Mouse (Mus musculus): ENCODE results near the gene Aldh1a3. TPM values are rescaled to one million over a fixed set of nuclear protein-coding genes. Genes with fewer than 3 reads are reported as not detected.

The Aldh1a3 gene
- 0.73 and 0.78 TPM in 2 replicates for polyA plus RNA-seq (2015; fragmentation: Nextera tagmentation; extraction: Ambion mirVana)

- ATAC-seq (ENCODE audit: low read depth), result peak; percentile 56; the same call in 1 of the 2 replicates
- H3K27me3 ChIP-seq (ENCODE audit: control insufficient read depth, insufficient read depth, low read depth, low read length), result peaks cover 45% of the 10 kb centered on the region
- WGBS (ENCODE audit: insufficient replicate concordance), result under 1% methylated on average over 47 of the region's 56 CpGs
- H3K9ac ChIP-seq (ENCODE audit: low read depth, low read length), result no peak within 1 kb of the TSS
- peak within 1 kb of the TSS; percentile 48 for H3K4me2 ChIP-seq (ENCODE audit: low read depth, low read length)
- no peaks in the 10 kb centered on the region for H3K4me1 ChIP-seq (ENCODE audit: control insufficient read depth, low read depth, low read length)
- no peak within 1 kb of the TSS for H3K27ac ChIP-seq (ENCODE audit: low read length)
- H3K9me3 ChIP-seq (replicated peaks; ENCODE audit: control insufficient read depth, low read length), result no peaks in the 10 kb centered on the region
- peak within 1 kb of the TSS; percentile 33 for H3K4me3 ChIP-seq (ENCODE audit: low read depth, low read length)
- no peaks in the 10 kb centered on the region for H3K36me3 ChIP-seq (ENCODE audit: control insufficient read depth, insufficient read depth)
Observed at GRCm38 (mm10) chr7:66427437-66428161, at the start of gene Aldh1a3. Gene Aldh1a3, minus strand, starts transcription at chr7:66427517.

DNA sequence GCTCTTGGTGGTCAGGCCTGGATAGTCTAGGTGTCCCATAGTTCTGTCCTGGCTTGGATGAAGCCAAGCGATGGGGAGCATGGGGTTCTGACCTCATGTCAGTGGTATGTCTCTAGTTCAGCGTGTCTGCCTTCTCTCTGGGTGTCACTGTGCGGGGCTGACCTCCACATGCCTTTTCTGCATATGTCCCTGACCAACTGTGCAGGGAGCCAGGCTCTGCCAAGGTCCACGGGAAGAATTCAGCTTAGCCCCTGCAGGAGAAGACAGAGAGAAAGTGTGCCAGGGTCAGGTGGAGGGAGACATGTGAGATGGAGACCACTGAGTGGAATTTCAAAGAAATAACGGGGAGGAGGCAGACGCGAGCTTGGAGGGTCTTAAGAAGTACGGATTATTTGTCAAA is 49.0 kb upstream of the Aldh1a3 start:
- H3K36me3 ChIP-seq (ENCODE audit: control insufficient read depth, insufficient read depth), result no peaks in the 10 kb centered on the region
- ATAC-seq (ENCODE audit: low read depth), result no peak
- H3K4me3 ChIP-seq (ENCODE audit: low read depth, low read length), result no peak overlapping the region
- no peak overlapping the region for H3K27ac ChIP-seq (ENCODE audit: low read length)
- 67% methylated on average over 8 of the region's 8 CpGs for WGBS (ENCODE audit: insufficient replicate concordance)
- H3K27me3 ChIP-seq (ENCODE audit: control insufficient read depth, insufficient read depth, low read depth, low read length), result no peaks in the 10 kb centered on the region
- no peak overlapping the region for H3K9ac ChIP-seq (ENCODE audit: low read depth, low read length)
- H3K4me1 ChIP-seq (ENCODE audit: control insufficient read depth, low read depth, low read length), result no peaks in the 10 kb centered on the region
- no peak overlapping the region for H3K4me2 ChIP-seq (ENCODE audit: low read depth, low read length)
- no peaks in the 10 kb centered on the region for H3K9me3 ChIP-seq (replicated peaks; ENCODE audit: control insufficient read depth, low read length)

DNA sequence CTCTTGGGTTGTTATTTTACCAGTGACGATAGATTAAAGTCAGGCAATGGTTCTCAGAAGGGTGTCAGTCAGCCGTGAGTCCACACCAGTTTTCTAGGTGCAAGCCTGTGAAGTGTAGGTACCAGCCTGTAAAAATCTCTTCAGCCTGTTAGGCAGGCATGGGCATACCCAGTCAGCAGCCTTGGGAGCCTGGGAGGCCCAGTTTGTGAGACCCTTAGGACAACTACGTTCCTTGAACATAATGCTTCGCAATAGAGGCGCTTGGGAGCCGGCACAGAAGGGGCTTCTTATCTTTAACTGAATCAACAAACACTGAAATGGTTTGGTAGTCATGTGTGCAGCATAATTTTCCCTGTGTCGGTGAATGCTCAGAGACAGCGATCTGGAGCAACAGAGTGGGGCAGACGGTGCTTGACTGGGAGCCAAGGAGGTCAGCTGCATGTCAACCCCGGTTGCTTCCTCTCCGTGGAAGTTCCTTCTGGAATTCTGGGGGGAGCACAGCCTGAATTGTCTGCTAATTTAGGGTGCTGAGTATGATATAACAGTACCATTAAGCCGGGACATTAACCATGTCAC is 44.4 kb upstream of the Aldh1a3 start:
- no peak overlapping the region for H3K4me2 ChIP-seq (ENCODE audit: low read depth, low read length)
- no peaks in the 10 kb centered on the region for H3K9me3 ChIP-seq (replicated peaks; ENCODE audit: control insufficient read depth, low read length)
- H3K4me1 ChIP-seq (ENCODE audit: control insufficient read depth, low read depth, low read length), result no peaks in the 10 kb centered on the region
- H3K27me3 ChIP-seq (ENCODE audit: control insufficient read depth, insufficient read depth, low read depth, low read length), result no peaks in the 10 kb centered on the region
- H3K27ac ChIP-seq (ENCODE audit: low read length), result no peak overlapping the region
- no peaks in the 10 kb centered on the region for H3K36me3 ChIP-seq (ENCODE audit: control insufficient read depth, insufficient read depth)
- WGBS (ENCODE audit: insufficient replicate concordance), result 61% methylated on average over 12 of the region's 12 CpGs
- ATAC-seq (ENCODE audit: low read depth), result no peak
- H3K9ac ChIP-seq (ENCODE audit: low read depth, low read length), result no peak overlapping the region
- H3K4me3 ChIP-seq (ENCODE audit: low read depth, low read length), result no peak overlapping the region

GRCm38 (mm10) chr7:66466641-66467040 is 39.3 kb upstream of the Aldh1a3 start:
- no peak overlapping the region for H3K4me2 ChIP-seq (ENCODE audit: low read depth, low read length)
- ATAC-seq (ENCODE audit: low read depth), result no peak
- WGBS (ENCODE audit: insufficient replicate concordance), result 77% methylated on average over 14 of the region's 14 CpGs

DNA sequence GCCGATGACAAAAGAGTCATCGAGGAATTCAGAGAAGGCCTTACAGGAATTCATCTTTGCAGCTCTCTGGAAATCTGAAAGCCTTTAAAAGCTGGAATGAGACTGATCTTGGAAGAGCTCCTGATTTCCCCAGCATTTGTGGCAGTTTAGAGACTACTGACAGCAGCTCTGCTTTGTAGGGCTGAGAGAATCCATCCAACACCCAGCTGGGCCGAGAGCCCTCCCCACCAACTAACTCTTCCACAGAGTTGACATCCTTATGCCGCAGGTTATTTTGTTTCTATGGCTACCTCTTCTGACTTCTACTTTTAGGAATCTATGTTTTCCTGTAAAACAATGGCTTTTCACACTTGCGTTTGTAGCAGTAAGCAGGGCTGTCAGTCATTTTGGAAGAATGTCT is 37.9 kb upstream of the Aldh1a3 start:
- H3K9me3 ChIP-seq (replicated peaks; ENCODE audit: control insufficient read depth, low read length), result no peaks in the 10 kb centered on the region
- H3K4me1 ChIP-seq (ENCODE audit: control insufficient read depth, low read depth, low read length), result no peaks in the 10 kb centered on the region
- no peak overlapping the region for H3K27ac ChIP-seq (ENCODE audit: low read length)
- H3K4me2 ChIP-seq (ENCODE audit: low read depth, low read length), result no peak overlapping the region
- H3K4me3 ChIP-seq (ENCODE audit: low read depth, low read length), result no peak overlapping the region
- H3K36me3 ChIP-seq (ENCODE audit: control insufficient read depth, insufficient read depth), result no peaks in the 10 kb centered on the region
- WGBS (ENCODE audit: insufficient replicate concordance), result 62% methylated on average over 5 of the region's 5 CpGs
- H3K27me3 ChIP-seq (ENCODE audit: control insufficient read depth, insufficient read depth, low read depth, low read length), result no peaks in the 10 kb centered on the region
- no peak for ATAC-seq (ENCODE audit: low read depth)
- no peak overlapping the region for H3K9ac ChIP-seq (ENCODE audit: low read depth, low read length)

More at GRCm38 (mm10) chr7:66466641-66467040, 39.3 kb upstream of the Aldh1a3 start:
- Histone ChIP-seq H3K36me3 (ENCODE audit: control insufficient read depth, insufficient read depth) (no peaks in the 10 kb centered on the region), H3K27me3 (ENCODE audit: control insufficient read depth, insufficient read depth, low read depth, low read length) (no peaks in the 10 kb centered on the region), H3K9ac (ENCODE audit: low read depth, low read length) (no peak overlapping the region), H3K4me3 (ENCODE audit: low read depth, low read length) (no peak overlapping the region), H3K27ac (ENCODE audit: low read length) (no peak overlapping the region), H3K4me1 (ENCODE audit: control insufficient read depth, low read depth, low read length) (no peaks in the 10 kb centered on the region), H3K9me3 (replicated peaks; ENCODE audit: control insufficient read depth, low read length) (no peaks in the 10 kb centered on the region)

DNA sequence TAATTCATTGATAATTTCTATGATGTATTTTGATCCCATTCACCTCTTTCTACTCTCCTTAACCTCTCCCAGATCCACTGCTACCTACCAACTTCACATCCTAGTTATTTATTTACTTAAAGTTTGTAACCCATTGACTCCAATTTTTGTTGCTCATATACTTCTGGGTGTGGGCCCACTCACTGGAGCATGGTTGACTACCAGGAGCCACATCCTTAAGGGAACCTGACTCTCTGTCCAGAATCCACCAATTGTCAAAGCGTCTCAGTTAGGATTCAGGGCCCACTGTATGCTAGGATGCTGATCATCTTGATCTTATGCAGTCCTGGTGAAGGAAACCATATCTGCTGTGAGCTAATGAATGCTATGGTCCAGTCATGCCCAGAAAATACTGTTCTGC is 35.8 kb upstream of the Aldh1a3 start:
- H3K9me3 ChIP-seq (replicated peaks; ENCODE audit: control insufficient read depth, low read length), result no peaks in the 10 kb centered on the region
- H3K9ac ChIP-seq (ENCODE audit: low read depth, low read length), result no peak overlapping the region
- WGBS (ENCODE audit: insufficient replicate concordance), result 69% methylated on average over 1 of the region's 1 CpGs
- no peak overlapping the region for H3K4me2 ChIP-seq (ENCODE audit: low read depth, low read length)
- H3K4me3 ChIP-seq (ENCODE audit: low read depth, low read length), result no peak overlapping the region
- H3K27me3 ChIP-seq (ENCODE audit: control insufficient read depth, insufficient read depth, low read depth, low read length), result no peaks in the 10 kb centered on the region
- no peaks in the 10 kb centered on the region for H3K36me3 ChIP-seq (ENCODE audit: control insufficient read depth, insufficient read depth)
- no peaks in the 10 kb centered on the region for H3K4me1 ChIP-seq (ENCODE audit: control insufficient read depth, low read depth, low read length)
- H3K27ac ChIP-seq (ENCODE audit: low read length), result no peak overlapping the region
- ATAC-seq (ENCODE audit: low read depth), result no peak

- Histone ChIP-seq H3K36me3 (ENCODE audit: control insufficient read depth, insufficient read depth) (no peaks in the 10 kb centered on the region), H3K27ac (ENCODE audit: low read length) (no peak overlapping the region), H3K9me3 (replicated peaks; ENCODE audit: control insufficient read depth, low read length) (no peaks in the 10 kb centered on the region), H3K4me3 (ENCODE audit: low read depth, low read length) (no peak overlapping the region), H3K27me3 (ENCODE audit: control insufficient read depth, insufficient read depth, low read depth, low read length) (no peaks in the 10 kb centered on the region), H3K9ac (ENCODE audit: low read depth, low read length) (no peak overlapping the region), H3K4me2 (ENCODE audit: low read depth, low read length) (no peak overlapping the region), H3K4me1 (ENCODE audit: control insufficient read depth, low read depth, low read length) (no peaks in the 10 kb centered on the region)
- WGBS (ENCODE audit: insufficient replicate concordance), result 57% methylated on average over 12 of the region's 12 CpGs
- no peak for ATAC-seq (ENCODE audit: low read depth)
Observed at GRCm38 (mm10) chr7:66451622-66452295, 24.4 kb upstream of the Aldh1a3 start.

DNA sequence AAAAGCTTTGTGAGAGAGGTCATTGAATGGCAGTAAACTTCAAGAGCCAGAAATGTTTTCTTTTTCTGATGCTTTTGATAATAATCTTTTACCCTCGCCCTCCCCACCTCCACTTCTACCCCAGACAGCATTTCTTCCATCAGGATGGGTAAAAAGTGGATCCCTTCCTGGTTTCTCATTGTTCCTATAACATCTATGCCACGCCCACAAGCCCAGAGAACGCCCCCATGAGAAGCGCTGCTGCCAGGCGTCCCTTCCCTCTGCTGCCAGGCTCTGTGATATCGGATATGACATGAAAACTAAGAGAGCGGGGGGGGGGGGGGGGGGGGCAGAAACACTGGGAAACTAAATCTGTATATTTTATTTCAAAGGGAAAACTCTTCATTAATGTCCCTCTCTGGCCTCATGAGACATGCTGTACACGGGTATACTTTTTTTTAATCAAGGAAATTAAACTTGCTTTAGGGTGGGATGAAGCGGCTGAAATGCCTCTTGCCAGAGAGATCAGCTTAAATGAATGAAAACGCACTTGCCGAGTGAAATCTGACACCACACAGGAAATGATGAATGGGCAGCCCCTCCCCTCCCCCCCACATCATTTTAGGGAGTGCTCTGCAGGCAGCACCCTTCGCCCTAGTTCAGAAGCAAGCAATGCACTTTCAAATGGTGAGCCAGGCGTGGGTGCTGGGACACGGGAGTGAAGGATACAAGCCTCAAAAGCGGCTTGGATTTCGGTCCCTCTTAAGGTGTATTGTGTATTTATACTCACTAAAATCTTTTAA is 22.8 kb upstream of the Aldh1a3 start:
- Histone ChIP-seq H3K27ac (ENCODE audit: low read length) (no peak overlapping the region), H3K9ac (ENCODE audit: low read depth, low read length) (no peak overlapping the region), H3K4me1 (ENCODE audit: control insufficient read depth, low read depth, low read length) (no peaks in the 10 kb centered on the region), H3K4me2 (ENCODE audit: low read depth, low read length) (peak overlapping the region; percentile 34), H3K27me3 (ENCODE audit: control insufficient read depth, insufficient read depth, low read depth, low read length) (no peaks in the 10 kb centered on the region; the same call in 1 of the 2 replicates), H3K4me3 (ENCODE audit: low read depth, low read length) (no peak overlapping the region), H3K9me3 (replicated peaks; ENCODE audit: control insufficient read depth, low read length) (no peaks in the 10 kb centered on the region), H3K36me3 (ENCODE audit: control insufficient read depth, insufficient read depth) (no peaks in the 10 kb centered on the region)
- WGBS (ENCODE audit: insufficient replicate concordance), result 10% methylated on average over 15 of the region's 16 CpGs
- no peak for ATAC-seq (ENCODE audit: low read depth)
